Mouse (Mus musculus) neural tube, embryonic 14.5 days (tissue): ENCODE measurements around the gene Cnr1. TPM values are rescaled to one million over a fixed set of nuclear protein-coding genes. Genes with fewer than 3 reads are reported as not detected.

Experiments used
- ATAC-seq: fragments of 200-750 bp; cut with Nextera tagmentation; 2 replicates; pipeline ENCODE4 v1.8.0; 2017; ENCODE audit warnings: low read depth, mild to moderate bottlenecking, moderate TSS enrichment, moderate library complexity
- H3K27ac ChIP-seq: fragments of 300-500 bp; sonication (generic); 2 replicates; pipeline ENCODE4 v1.5.1; 2014; ENCODE audit warnings: low read depth, mild to moderate bottlenecking, control low read depth, low read length, moderate library complexity, mixed read lengths
- H3K27me3 ChIP-seq: fragments of 300-500 bp; sonication (generic); 2 replicates; pipeline ENCODE4 v1.6.1; 2014; ENCODE audit warnings: low read length; ENCODE audit not compliant: control insufficient read depth, insufficient read depth
- H3K36me3 ChIP-seq: fragments of 300-500 bp; sonication (generic); 2 replicates; pipeline ENCODE4 v1.6.1; 2014; ENCODE audit warnings: low read length, mixed read lengths; ENCODE audit not compliant: control insufficient read depth, insufficient read depth
- H3K4me1 ChIP-seq: fragments of 300-500 bp; sonication (generic); 2 replicates; pipeline ENCODE4 v1.6.1; 2014; ENCODE audit warnings: low read length; ENCODE audit not compliant: control insufficient read depth, insufficient read depth
- H3K4me2 ChIP-seq: fragments of 300-500 bp; sonication (generic); 2 replicates; pipeline ENCODE4 v1.6.1; 2014; ENCODE audit warnings: mild to moderate bottlenecking, low read depth, low read length, control low read depth
- H3K4me3 ChIP-seq: fragments of 300-500 bp; sonication (generic); 2 replicates; pipeline ENCODE4 v1.5.1; 2014; ENCODE audit warnings: low read depth, low read length, control low read depth, mixed read lengths
- H3K9ac ChIP-seq: fragments of 300-500 bp; sonication (generic); replicated peaks from 2 replicates; pipeline ENCODE4 v1.6.1; 2014; ENCODE audit warnings: low read depth, mild to moderate bottlenecking, control low read depth, low read length, mixed read lengths
- H3K9me3 ChIP-seq: fragments of 300-500 bp; sonication (generic); 2 replicates; pipeline ENCODE4 v1.6.1; 2016; ENCODE audit warnings: low read length; ENCODE audit not compliant: control insufficient read depth
- WGBS: fragments of 180-500 bp; shearing (Covaris S2); extraction: QIAGEN DNeasy Blood & Tissue Kit; methylation state at CpG from one replicate; pipeline ENCODE4 v1.1.7; 2014; 5-methylcytosine and 5-hydroxymethylcytosine counted together
- polyA plus RNA-seq: library from polyadenylated mRNA; unstranded; fragments of >200 nt; fragmentation: Nextera tagmentation; extraction: Ambion mirVana; gene quantifications from 2 replicates; pipeline ENCODE4 v1.2.1, GENCODE M21; 2014

Gene Cnr1
- polyA plus RNA-seq, 1 experiment from 2014 or later = 88.0 TPM

DNA sequence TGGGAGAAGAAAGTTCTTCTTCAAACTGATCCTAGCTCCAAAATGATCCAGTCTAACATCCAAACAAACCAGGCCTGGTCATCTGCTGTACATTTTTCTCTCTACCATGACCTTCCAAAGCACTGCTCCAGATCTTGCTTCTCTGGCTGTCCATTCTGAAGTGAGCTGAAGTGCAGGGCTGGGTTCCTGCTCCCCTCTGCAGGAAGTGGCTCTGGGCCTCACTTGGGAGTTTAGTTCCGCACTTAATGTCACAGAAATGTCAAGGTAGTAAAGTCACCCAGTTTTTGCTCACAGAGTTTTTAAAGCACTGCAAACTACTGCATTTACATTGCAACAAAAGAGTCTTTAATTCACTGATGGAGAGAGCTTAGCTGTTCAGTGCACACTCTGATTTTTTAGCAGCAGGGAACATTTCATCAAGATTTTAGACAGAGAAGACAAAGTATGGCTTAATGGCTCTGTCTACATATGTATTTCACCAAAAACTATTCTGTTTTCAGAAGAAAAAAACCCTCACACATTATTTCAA lies 20.5 kb upstream of the Cnr1 start:
- no peak overlapping the region for H3K4me3 ChIP-seq
- whole genome bisulfite sequencing = 66% methylated on average over 1 of the region's 1 CpGs
- no peaks in the 10 kb centered on the region for H3K36me3 ChIP-seq
- H3K27me3 ChIP-seq = no peaks in the 10 kb centered on the region
- no peak overlapping the region for H3K27ac ChIP-seq
- H3K9ac ChIP-seq = no peak overlapping the region
- H3K9me3 ChIP-seq = no peaks in the 10 kb centered on the region
- no peak for ATAC-seq
- no peak overlapping the region for H3K4me2 ChIP-seq
- no peaks in the 10 kb centered on the region for H3K4me1 ChIP-seq

DNA sequence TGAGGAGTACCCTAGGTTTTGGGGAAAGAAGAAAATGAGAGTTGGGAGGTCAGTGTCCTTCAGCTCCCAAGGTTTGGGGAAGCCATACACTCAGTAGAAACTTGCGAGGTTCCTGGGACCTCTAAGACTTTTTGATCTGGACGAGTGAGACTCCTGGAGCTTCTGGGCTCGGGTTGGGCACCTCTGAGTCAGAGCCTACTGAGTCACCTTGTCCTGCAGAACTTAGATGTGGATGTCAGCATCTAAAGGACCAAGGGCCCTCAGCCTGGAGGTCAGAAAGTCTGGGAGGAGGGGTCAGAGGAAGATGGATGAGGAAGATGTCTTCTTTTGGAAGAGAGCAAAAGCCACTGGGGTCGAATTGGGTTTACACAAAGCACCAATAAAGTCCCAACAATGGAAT lies 19.6 kb upstream of the Cnr1 start:
- Histone ChIP-seq H3K27me3 (no peaks in the 10 kb centered on the region), H3K4me3 (no peak overlapping the region), H3K27ac (no peak overlapping the region), H3K36me3 (no peaks in the 10 kb centered on the region), H3K9me3 (no peaks in the 10 kb centered on the region), H3K4me2 (no peak overlapping the region), H3K4me1 (no peaks in the 10 kb centered on the region), H3K9ac (no peak overlapping the region)
- ATAC-seq = no peak
- 78% methylated on average over 4 of the region's 4 CpGs for WGBS

DNA sequence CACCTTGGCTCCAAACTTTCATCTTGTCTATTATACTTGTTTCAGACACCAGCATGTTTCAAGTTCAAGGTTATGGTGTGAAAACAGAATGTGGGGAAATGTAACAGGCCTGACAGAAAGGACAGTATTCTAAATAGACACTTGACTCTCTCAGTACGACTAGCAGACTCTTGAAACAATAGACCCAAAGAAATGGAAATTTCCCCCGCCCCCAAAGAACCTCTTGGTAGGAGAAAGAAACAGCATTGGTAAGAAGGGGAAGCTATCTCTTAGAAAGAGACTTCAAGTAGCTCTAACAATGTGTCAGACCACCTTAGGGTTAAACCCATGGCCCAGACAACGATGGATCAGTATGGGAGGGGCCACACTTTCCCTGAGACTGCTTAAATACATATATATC lies 15.6 kb upstream of the Cnr1 start:
- no peak overlapping the region for H3K27ac ChIP-seq
- no peak for ATAC-seq
- H3K9me3 ChIP-seq = no peaks in the 10 kb centered on the region
- no peaks in the 10 kb centered on the region for H3K27me3 ChIP-seq
- H3K4me1 ChIP-seq = no peaks in the 10 kb centered on the region
- H3K9ac ChIP-seq = no peak overlapping the region
- H3K36me3 ChIP-seq = no peaks in the 10 kb centered on the region
- H3K4me3 ChIP-seq = no peak overlapping the region
- H3K4me2 ChIP-seq = no peak overlapping the region
- 39% methylated on average over 3 of the region's 3 CpGs for WGBS

GRCm38 (mm10) chr4:33915730-33916129 lies 8.7 kb upstream of the Cnr1 start:
- ATAC-seq = no peak
- H3K4me1 ChIP-seq = no peaks in the 10 kb centered on the region
- H3K36me3 ChIP-seq = no peaks in the 10 kb centered on the region
- 66% methylated on average over 5 of the region's 5 CpGs for whole genome bisulfite sequencing
- H3K27ac ChIP-seq = no peak overlapping the region
- H3K9ac ChIP-seq = no peak overlapping the region
- no peaks in the 10 kb centered on the region for H3K9me3 ChIP-seq
- H3K4me3 ChIP-seq = no peak overlapping the region
- H3K27me3 ChIP-seq = no peaks in the 10 kb centered on the region
- no peak overlapping the region for H3K4me2 ChIP-seq

- WGBS = 48% methylated on average over 5 of the region's 5 CpGs
- peaks cover 3% of the 10 kb centered on the region; the same call in 1 of the 2 replicates for H3K27me3 ChIP-seq
- 0 out of 2 replicates have a peak, but pooled peaks cover 4% of the 10 kb centered on the region for H3K4me1 ChIP-seq
- ATAC-seq = no peak
- H3K9me3 ChIP-seq = no peaks in the 10 kb centered on the region
- H3K36me3 ChIP-seq = no peaks in the 10 kb centered on the region
- no peak overlapping the region for H3K9ac ChIP-seq
- H3K4me3 ChIP-seq = no peak overlapping the region
- no peak overlapping the region for H3K27ac ChIP-seq
- H3K4me2 ChIP-seq = no peak overlapping the region
Measured at GRCm38 (mm10) chr4:33920807-33921206, 3.6 kb upstream of the Cnr1 start.

DNA sequence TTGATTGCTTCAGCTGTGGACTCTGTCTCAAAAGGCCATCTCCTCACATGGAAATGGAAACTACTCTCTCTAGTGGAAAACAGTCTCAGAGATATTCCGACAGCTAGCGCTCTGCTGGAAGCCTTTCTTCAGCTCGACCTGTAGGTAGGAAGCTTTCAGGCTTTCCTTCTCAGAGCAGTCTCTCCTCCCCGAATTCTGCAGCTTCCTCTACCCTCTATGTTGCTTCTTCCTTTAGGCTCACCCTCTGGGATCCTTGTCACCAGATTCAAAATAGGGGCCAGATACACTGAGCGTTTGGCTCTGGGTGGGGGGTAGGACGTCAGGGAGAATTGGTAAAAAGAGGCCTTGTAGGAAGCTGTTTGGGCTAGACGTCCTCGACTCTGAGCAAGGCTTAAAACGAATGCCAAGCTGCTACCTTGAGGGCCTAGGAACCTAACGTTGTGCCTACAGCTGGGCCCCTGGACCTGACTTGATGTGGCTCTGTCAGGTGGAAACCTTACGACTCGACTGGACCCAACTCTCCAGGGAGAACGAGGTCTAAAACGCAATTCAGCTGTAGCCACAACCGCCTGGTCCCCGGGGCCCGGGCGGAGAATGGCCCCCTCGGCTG lies 1.1 kb upstream of the Cnr1 start:
- no peaks in the 10 kb centered on the region for H3K36me3 ChIP-seq
- H3K9ac ChIP-seq = peak overlapping the region; percentile 96
- H3K4me1 ChIP-seq = 0 out of 2 replicates have a peak, but pooled peaks cover 4% of the 10 kb centered on the region
- peak overlapping the region; percentile 84 for H3K4me2 ChIP-seq
- H3K27ac ChIP-seq = peak overlapping the region; percentile 96
- peaks cover 3% of the 10 kb centered on the region; the same call in 1 of the 2 replicates for H3K27me3 ChIP-seq
- peak overlapping the region; percentile 79 for H3K4me3 ChIP-seq
- 2% methylated on average over 19 of the region's 19 CpGs for WGBS
- ATAC-seq = peak; percentile 15
- H3K9me3 ChIP-seq = no peaks in the 10 kb centered on the region

DNA sequence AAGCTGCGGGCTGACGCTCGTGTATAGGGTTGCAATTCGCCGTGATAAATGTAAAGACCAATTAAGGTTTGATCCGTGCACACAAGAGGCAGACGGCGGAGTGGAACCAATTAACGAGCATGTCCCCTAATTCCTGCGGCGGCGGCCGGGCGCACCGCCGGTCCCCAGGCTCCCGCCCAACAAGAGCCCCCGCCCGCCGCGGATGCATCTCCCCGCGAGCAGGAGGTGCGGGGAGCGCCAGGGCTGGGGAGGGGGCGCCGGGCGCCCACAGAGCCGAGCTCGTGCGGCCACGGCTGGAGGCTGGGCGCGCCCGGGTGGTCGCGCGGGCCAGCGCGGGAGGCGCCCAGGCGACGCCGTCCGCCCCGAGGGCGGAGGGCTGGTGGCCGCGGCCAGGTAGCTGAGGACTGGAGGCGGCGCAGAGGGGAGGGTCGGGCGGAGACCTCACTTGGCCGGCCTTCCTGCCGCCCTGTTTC lies 596 bp upstream of the Cnr1 start:
- under 1% methylated on average over 34 of the region's 55 CpGs for WGBS
- H3K27ac ChIP-seq = peak overlapping the region; percentile 96
- no peaks in the 10 kb centered on the region for H3K36me3 ChIP-seq
- no peaks in the 10 kb centered on the region for H3K9me3 ChIP-seq
- peak overlapping the region; percentile 84 for H3K4me2 ChIP-seq
- 0 out of 2 replicates have a peak, but pooled peaks cover 4% of the 10 kb centered on the region for H3K4me1 ChIP-seq
- ATAC-seq = peak; percentile 72
- H3K9ac ChIP-seq = peak overlapping the region; percentile 96
- H3K27me3 ChIP-seq = peaks cover 3% of the 10 kb centered on the region; the same call in 1 of the 2 replicates
- peak overlapping the region; percentile 79 for H3K4me3 ChIP-seq

- H3K27me3 ChIP-seq = peaks cover 3% of the 10 kb centered on the region; the same call in 1 of the 2 replicates
- peak overlapping the region; percentile 96 for H3K27ac ChIP-seq
- H3K9ac ChIP-seq = peak overlapping the region; percentile 96
- peak overlapping the region; percentile 79 for H3K4me3 ChIP-seq
- H3K4me1 ChIP-seq = 0 out of 2 replicates have a peak, but pooled peaks cover 7% of the 10 kb centered on the region
- no peaks in the 10 kb centered on the region for H3K36me3 ChIP-seq
- H3K9me3 ChIP-seq = no peaks in the 10 kb centered on the region
- ATAC-seq = peak; percentile 71; the same call in 1 of the 2 replicates
- under 1% methylated on average over 15 of the region's 24 CpGs for WGBS
- H3K4me2 ChIP-seq = peak overlapping the region; percentile 84
Measured at GRCm38 (mm10) chr4:33924889-33925245, 474 bp downstream of the Cnr1 start.

- peak overlapping the region; percentile 96 for H3K9ac ChIP-seq
- H3K4me3 ChIP-seq = peak overlapping the region; percentile 79
- ATAC-seq = no peak
- no peaks in the 10 kb centered on the region for H3K36me3 ChIP-seq
- peaks cover 3% of the 10 kb centered on the region; the same call in 1 of the 2 replicates for H3K27me3 ChIP-seq
- peak overlapping the region; percentile 84 for H3K4me2 ChIP-seq
- H3K27ac ChIP-seq = no peak overlapping the region; the same call in 1 of the 2 replicates
- H3K4me1 ChIP-seq = 0 out of 2 replicates have a peak, but pooled peaks cover 7% of the 10 kb centered on the region
- H3K9me3 ChIP-seq = no peaks in the 10 kb centered on the region
- WGBS = 47% methylated on average over 4 of the region's 4 CpGs
Measured at GRCm38 (mm10) chr4:33925489-33925888, 1.1 kb downstream of the Cnr1 start.
